Mouse (Mus musculus) natural killer cell, adult 2 months (primary cell): ENCODE measurements around the gene Clcn1.

Experiments
- DNase-seq, 2 experiments: peaks; one replicate each; pipeline ENCODE4 v3.0.0; 2022; ENCODE audit warnings: low spot score in 2 of 2

Gene Clcn1

DNA sequence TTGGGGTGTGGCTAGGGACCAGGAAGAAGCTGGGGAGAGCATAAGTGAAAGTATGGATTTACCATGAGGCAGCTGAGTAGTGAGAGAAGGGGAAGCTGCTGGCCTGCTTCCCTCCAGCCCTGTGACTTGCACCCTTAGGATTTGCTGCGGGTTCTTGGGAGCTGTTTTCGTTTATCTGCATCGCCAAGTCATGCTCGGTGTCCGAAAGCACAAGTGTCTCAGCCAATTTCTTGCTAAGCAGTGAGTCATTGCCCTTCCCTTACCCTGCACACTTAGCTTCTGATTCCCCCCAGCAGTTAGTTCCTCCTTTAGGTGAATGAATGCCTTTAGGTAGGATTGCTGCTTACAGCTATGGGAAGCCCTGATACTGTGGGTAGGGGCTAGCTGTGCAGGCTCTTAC lies 12.9 kb downstream of the Clcn1 start:
- no peak for DNase-seq

DNA sequence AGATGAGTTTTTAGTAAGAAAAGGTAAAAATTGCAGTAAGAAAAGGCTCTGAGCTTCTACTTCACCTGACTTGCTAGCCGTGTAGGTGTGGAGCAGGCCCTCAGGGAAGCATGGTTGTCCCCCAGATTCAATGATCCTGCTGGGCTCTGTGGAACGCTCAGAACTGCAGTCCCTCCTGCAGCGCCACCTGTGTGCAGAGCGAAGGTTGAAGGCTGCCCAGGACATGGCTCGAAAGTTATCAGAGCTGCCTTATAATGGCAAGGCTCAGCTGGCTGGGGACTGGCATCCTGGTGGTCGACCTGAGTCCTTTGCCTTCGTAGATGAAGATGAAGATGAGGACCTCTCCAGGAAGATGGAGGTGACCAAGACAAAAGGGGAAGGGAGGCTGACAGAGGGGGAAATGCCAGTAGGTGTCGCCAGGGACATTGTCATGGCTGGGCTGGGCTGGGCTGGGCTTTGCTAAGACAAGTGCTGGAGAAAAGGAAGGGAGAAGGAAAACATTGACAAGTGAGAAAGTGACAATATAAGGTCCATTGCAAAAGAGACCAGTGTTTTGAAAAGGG lies 23.4 kb downstream of the Clcn1 start:
- DNase-seq, result no peak

DNA sequence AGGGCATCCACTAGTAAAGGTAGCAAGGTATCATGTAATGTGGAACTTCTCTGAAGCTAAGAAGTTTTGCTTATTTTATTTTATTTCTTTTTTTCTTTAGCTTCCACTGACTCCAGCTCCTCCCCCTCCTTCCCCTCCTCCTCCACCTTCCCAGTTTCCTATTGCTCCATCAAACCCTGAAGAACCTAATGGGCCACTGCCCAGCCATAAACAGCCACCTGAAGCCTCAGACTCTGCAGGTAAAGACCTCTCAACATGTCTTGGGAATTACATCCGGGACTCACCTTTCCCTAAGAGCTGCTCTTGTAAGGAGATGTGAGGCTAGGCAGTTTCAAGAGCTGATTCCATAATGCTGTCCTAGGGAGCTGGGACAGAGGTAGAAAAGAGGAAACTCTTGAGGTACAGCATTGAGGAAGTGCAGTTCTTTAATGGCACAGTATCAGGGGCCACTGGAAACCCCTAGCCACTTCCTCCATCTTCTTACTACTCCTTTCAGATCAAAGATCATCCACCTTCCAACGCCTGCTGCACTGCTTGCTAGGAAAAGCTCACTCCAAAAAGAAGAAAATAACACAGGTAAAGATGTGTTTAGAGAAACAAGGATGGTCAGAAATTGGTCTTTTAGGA lies 24.1 kb downstream of the Clcn1 start:
- DNase-seq, result no peak

DNA sequence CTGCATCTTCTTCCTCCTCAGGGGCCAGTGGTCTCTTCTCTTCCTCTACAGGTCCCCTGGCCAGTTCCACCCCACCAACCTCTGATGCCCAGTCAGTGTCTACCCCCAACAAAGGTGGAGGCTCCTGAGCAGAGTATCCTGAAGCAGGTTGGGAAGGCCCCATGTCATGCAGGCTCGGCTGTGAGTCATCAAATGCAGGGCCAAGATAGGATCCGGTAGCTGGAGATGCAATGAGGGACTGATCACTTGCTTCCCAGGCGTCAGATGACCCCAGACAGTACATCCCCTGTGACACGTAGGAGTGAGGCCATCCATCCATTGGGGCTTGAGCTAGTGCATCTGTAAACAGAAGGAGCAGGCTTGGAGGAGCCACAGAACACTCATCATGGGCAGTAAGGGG lies 31.8 kb downstream of the Clcn1 start:
- DNase-seq, result no peak

DNA sequence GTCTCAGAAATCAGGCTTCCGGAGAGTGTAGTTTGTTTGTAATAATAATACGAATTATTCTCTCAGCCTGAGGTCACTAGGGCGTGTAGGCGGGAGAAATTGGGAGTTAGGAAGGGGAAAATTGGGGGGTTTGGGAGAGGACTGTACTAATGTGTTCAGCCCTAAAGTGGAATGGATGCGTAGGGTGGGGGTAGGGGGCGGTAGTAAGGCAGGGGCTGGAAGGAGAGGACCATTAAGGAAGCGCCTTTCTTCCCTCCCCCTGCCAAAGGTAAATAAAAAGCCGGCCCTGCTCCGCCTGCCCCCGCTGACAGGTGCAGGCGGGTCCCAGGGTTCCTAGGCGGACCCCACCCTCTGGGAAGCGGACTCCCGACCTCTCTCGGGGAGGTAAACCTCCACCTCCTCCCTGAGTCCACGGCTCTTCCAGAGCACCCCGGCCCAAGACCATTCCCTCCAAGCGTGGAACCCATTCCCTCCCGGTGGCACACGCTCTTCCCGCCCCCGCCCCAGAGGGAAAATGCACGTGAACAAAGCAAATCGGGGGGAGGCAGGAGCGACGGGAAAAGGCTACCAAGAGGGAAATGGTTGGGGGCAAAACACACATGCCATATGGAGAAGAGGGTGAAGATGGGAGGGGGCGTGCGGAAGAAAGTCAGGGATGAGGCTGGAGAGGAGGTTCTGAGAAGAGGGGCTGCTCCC lies 37.0 kb downstream of the Clcn1 start:
- DNase-seq, result no peak

DNA sequence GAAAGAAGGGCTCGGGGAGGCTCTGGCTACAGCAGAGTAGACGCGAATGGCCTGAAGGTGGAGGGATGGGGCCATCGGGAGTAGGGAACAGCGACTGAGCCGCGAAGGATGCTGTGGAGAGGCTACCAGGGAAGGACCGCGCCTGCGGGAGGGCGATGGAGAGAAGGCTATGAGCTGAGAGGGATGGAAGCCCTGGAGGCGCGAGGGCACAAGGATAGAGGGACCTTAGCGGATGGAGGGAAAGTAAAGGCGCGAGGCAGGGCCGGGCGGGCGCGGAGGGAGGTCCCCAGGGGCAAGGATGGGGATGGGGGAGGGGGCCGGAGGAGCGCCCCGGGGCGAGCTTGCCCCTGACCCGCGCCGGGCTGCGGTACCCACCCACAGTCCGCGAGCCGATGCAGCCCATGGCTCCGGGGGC lies 37.6 kb downstream of the Clcn1 start:
- DNase-seq, result no peak

DNA sequence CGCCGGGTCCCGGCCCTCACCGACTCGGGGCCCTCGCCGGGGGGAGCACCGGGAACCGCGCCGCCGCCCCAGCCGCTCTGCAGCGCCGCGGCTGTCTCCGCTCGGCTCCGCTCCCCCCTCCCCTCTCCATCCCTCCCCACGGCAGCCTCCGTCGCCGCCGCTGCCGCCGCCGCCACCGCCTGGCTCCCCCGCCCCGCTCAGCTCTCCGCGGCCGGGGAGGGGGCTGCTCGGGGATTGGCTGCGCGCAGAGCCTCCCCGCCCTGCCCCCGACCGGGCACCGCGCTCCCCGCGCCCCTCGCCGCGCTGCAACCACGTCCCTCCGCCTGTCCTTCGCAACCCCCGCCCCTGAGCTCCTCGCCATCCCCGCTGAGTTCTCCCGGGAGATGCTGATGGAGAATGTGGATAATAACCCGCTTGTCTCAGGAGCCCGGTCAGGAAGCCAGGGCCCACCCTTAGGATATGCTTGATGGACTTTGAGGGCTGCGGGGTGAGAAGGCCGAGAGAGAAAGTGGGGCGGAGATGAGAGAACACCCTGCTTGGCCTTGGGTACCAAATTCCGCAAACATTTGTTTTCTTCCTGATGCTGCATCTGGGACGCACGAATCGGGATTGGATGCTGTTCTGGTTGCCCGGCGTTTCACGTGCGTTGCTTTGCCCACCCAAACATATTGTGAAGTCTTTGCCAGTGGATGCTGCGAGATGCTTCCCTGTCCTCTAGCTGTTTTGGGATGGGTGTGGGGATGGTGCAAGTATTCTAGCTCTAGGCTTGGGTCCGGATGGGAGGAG lies 38.2 kb downstream of the Clcn1 start, which contains the start of gene Fam131b:
Gene Fam131b (minus strand): TSS at position 162 of the 786 bp plus-strand sequence.
- DNase-seq, result peak in 1 of 2 experiments; percentile 7

DNA sequence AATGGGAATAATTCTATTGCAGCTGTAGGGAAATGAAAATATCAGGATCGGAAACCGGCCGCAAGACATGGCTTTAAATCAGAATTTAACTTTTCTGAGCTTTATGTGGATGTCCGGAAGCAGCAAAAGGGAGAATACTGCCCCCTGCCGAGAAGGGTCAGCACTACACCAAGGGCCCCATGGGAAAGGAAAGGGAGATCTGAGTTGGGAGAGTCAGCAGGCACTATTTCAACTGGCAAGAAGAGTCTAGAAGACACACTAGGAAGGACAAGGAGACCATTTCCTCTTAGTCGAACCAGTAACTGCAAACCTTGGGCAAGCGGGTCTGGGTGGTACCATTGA lies 38.8 kb downstream of the Clcn1 start:
- DNase-seq, result peak; percentile 68 to 76

DNA sequence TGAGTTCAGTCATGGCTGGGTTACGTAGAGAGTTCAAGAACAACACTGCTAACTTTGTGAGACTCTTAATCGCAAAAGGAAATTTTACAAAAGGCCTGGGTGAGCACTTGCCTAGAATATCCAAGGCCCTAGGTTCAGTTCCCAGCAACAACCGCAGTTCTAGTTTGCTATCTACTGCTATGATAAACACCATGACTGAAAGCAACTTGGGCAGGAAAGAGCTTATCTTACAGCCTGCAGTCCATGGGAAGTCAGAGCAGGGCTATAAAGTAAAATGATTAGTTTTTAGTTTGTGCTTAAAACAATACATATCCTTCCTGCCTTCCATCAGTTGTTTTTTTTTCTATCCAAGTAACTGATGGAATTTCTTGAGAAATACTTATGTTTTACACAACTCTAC lies 40.0 kb downstream of the Clcn1 start:
- no peak for DNase-seq

DNA sequence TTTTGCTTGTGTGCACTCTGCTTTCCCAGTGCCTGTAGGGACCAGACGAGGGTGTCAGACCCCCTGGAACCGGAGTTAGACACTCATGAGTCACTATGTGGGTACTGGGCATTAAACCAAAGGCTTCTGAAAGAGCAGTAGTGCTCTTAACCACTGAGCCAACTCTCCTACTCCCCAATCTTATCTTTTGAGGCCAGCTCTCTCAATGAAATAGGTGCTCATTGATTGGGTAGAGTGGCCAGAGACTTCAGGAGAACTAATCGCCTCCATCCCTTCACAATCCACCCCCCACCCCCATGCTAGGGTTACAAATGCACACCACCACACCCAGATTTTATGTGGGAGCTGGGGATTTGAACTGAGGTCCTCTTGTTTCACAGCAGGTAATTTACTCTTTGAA lies 42.3 kb downstream of the Clcn1 start:
- DNase-seq, result no peak

DNA sequence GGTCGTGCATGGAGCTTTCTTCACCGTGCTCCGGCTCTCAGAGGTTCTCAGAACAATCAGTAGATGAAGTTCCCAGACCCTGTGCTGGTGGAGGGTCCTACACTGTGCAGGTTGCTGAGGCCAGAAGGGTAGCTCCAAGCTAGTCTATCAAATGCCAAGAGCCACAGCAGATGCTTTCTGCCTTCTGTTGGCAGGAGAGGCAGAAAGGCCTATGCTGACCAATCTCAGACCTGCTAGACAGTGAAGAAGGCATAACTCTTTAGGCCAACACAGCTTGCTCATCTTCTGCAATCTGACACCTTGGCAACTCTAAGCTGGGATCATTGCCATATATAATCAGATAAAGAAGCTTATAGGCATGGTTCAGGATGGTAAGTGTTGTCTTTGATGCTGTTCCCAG lies 43.7 kb downstream of the Clcn1 start:
- DNase-seq, result no peak

DNA sequence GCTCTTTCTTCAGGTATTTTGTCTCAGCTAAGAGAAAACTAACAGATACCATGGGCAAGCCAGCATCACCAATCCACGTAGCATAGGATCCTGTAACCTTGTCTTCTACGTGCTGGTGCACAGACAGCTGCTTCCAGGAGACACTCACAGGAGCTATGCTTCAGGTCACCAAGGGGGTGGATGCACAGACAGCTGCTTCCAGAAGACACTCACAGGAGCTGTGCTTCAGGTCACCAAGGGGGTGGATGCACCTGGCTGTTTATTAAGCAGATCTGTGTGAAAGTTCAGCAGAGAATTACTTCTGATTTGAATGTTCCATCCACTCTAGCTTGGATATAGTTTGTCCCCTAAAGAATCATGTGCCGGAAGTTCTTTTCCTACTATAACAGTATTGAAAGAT lies 44.5 kb downstream of the Clcn1 start:
- no peak for DNase-seq

DNA sequence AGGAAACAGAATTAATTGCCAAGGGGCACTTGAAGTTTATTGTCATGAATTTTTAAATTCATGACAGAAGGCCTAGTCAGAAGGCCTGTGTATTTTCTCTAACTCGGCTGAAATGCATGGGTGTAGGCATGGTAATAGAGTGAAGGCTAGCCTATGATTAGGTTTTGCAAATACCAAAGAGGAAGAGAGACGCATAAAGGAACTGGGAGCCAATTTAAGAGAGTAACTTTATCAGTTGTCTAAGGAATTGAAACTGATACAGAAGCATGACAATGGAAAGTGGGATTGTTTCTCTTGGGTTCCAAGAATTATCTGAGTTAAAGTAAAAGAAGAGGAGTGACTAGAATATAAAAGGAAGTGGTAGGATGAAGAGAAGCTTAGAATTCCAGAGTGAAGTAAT lies 52.7 kb downstream of the Clcn1 start:
- no peak for DNase-seq

DNA sequence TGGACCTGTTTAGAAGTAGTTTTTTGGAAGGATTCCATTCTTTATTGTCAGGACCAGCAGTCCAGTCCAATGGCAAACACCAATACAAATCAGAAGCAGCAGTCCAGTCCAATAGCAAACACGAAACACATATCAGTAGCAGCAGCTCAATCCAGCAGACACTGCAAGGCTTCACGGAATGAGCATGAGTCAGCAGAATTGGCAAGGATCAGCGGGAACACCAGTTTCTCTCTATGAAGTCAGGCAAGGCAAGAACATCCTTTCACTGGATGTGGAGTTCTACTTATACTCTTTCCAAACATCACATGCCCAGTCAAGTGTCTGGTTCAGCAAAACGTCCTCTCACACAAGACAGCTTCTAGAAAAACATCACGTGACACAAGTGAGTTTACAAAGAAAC lies 53.5 kb downstream of the Clcn1 start:
- DNase-seq, result no peak

DNA sequence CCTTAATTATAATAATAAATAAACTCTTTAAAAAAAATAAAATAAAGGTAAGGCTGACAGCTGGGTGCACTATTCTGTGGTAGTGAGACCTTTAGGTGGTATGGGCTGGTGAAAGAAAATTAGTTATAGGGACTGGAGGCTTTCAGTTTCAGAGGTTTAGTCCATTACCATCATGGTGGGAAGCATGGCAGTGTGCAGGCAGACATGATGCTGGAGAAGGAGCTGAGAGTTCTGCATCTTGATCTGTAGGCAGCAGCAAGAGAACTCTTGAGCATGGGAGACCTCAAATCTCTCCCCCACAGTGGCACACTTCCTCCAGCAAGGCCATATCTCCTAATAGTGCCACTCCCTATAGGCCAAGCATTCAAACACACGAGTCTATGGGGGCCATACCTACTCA lies 55.7 kb downstream of the Clcn1 start:
- no peak for DNase-seq

DNA sequence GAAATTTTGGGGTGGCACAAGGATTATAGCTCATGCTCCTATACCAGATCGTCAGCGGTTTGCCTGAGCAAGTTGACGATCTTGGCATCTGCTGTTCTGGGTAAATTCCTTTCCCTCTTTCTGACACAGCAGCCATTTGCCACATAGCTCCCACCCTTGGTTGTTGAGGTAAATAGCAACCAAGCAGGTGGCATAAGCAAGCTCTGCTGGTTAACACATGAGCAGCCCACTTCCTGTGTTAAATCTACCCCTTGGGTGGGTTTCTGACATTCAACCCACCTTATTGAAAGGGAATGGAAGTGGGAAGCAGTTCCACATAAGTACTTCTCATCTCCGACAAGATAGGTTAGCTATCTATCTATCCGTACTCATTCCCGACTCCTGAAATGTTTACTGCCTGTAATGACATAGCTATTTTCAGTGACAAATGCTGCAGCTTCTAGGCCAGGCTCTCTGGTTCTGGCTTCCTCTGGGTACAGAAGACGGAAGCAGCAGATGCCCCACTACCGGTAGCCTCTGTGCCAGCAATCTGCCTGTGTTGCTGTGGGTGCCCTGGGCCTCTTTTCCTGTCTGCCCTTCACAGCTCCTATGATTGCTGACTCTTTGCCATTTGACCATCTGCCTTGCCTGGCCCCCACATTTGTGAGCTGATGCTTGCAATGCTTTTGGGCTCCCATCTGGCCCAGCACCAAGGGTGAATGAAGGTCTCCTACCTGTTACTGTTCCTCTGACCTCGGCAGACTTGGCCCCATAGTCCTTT lies 57.1 kb downstream of the Clcn1 start:
- DNase-seq, result peak; percentile 59 to 78

DNA sequence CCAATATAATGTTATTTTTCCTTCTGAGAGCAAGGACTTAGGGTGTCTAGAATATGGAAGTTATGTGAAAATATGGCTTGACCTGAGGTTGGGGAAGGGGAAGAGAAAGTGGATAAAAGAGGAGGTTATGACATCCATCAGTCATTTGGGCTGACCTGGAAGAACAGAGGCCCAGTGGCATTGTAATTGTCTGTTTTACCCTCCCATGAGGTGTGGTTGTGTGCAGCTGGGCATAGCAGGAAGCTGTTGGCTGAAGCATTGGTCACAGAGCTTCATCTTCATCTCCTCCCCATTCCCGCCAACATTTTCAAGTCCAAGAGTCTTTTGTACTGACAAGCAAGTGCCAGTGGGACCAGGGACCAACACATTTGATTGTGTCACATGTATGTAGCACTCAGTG lies 57.8 kb downstream of the Clcn1 start:
- DNase-seq, result no peak

DNA sequence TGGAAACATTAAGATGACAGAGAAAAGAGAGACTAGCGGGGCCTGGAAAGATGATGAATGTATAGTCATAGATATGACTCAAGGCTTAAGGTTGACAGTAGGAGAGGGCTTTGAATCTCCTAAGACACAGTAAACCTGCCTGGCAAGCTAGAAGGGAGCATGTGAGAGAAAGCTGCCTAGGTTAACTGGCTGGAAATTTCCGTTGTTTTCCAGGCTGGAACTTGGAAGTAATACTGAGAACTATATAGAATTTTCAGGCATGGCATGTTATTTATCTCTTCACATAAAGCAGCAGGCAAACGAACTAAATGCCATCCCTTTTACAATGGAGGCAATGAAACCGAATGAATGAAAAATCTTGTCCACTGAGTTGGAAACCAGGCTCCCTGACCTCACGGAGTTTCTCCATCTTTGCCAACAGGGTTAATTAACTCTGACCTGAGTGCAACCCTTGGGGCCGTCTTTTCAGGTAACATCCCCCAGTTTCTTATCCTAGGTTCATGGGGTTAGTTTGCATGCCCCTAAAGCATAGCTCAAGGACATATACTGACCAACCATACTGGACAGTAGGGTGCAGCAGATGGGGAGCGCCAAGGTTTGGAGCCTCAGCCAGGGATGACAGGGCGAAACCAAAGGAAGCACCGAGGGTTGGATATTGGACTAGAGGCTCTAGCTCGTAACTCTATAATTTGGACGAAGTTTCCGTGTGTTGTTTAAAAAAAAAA lies 62.0 kb downstream of the Clcn1 start:
- no peak for DNase-seq

DNA sequence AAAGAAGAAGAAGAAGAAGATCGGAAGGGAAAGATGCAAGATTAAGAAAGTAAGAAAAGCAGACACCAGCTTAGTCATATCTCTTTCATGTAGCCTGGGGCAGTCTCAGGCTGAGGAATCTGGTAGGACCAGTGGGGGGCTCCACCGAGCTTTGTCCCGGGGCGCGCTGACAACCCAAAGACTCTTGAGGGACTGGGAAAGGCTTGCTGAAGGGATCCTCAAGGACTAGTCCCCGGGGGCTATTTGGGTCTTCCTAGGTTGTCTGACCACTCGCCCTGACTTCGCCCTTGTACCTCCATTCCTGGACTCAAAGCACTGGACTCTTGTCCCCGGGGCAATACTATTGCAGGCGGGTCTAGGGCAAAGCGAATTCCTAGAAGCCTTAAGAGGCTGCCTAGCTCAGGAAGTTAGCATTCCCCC lies 62.5 kb downstream of the Clcn1 start:
- DNase-seq, result peak; percentile 67 to 71

DNA sequence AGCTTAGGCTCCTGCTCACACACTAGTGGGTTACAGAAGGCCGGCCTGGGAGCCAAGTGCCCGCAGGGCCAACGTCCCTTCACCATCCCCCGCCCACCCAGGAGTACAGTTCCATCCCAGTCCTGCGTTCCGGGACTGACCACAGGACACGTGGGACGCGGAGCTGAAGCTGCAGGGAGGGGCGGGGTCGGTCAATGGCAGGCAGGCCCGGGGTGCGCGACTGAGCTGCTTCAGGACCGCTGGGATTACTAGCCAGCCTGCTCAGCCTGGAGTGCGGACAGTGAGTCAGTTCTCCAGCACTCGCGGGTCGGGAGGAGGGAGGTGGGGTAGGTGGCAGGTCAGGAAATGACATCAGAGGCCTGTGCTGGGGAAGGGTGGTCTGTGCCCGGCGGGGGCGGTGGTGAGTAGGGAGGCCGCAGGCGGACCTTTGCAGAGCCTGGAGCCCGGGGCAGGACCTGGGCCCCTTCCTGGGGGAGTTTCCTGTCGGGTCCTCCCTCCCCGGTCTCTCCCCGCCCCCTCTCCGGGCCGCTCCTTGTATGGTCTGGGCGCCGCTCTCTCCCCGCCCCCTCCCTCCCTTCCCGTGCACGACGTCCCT lies 63.0 kb downstream of the Clcn1 start, which contains the start of gene Zyx:
Gene Zyx (plus strand): TSS at position 205 of the 595 bp plus-strand sequence.
- peak; percentile 90 to 96 for DNase-seq
